Mouse (Mus musculus): ENCODE data around the gene Pllp. TPM values are rescaled to one million over a fixed set of nuclear protein-coding genes. Genes with fewer than 3 reads are reported as not detected.

Pllp gene
- polyA plus RNA-seq, 1 experiment: 0.21 TPM

GRCm38 (mm10) chr8:94660418-94660817 lies 35.7 kb downstream of the Pllp start:
- WGBS: 96% methylated on average over 4 of the region's 4 CpGs
- Histone ChIP-seq H3K4me3 (ENCODE audit: extremely low read depth, insufficient read depth, insufficient read length) (no peak overlapping the region), H3K27ac (ENCODE audit: insufficient read depth, low read length) (no peak overlapping the region), H3K4me1 (ENCODE audit: control insufficient read depth, insufficient read depth, insufficient read length) (no peaks in the 10 kb centered on the region), H3K36me3 (ENCODE audit: control insufficient read depth, insufficient read depth, low read length) (peaks cover 5% of the 10 kb centered on the region), H3K27me3 (ENCODE audit: control insufficient read depth, insufficient read depth, low read length) (no peaks in the 10 kb centered on the region)
- no peak for TF ChIP-seq CTCF (IDR thresholded peaks at IDR 0.05; ENCODE audit: extremely low read depth, insufficient read depth, insufficient read length, insufficient replicate concordance)
- no peak for TF ChIP-seq POLR2A (IDR thresholded peaks at IDR 0.05; ENCODE audit: low read depth, low read length)
- DNase-seq (ENCODE audit: low read depth in 1 of 2, low spot score in 2 of 2): no peak

GRCm38 (mm10) chr8:94658031-94658430 lies 38.0 kb downstream of the Pllp start:
- H3K4me1 ChIP-seq (ENCODE audit: control insufficient read depth, insufficient read depth, insufficient read length): no peaks in the 10 kb centered on the region
- H3K36me3 ChIP-seq (ENCODE audit: control insufficient read depth, insufficient read depth, low read length): peaks cover 10% of the 10 kb centered on the region
- DNase-seq (ENCODE audit: low read depth in 1 of 2, low spot score in 2 of 2): no peak
- H3K27me3 ChIP-seq (ENCODE audit: control insufficient read depth, insufficient read depth, low read length): no peaks in the 10 kb centered on the region
- WGBS: 94% methylated on average over 2 of the region's 2 CpGs
- H3K4me3 ChIP-seq (ENCODE audit: extremely low read depth, insufficient read depth, insufficient read length): no peak overlapping the region
- no peak for TF ChIP-seq CTCF (IDR thresholded peaks at IDR 0.05; ENCODE audit: extremely low read depth, insufficient read depth, insufficient read length, insufficient replicate concordance)
- no peak for TF ChIP-seq POLR2A (IDR thresholded peaks at IDR 0.05; ENCODE audit: low read depth, low read length)
- no peak overlapping the region for H3K27ac ChIP-seq (ENCODE audit: insufficient read depth, low read length)

GRCm38 (mm10) chr8:94654994-94655393 lies 41.1 kb downstream of the Pllp start:
- TF ChIP-seq CTCF (IDR thresholded peaks at IDR 0.05; ENCODE audit: extremely low read depth, insufficient read depth, insufficient read length, insufficient replicate concordance) (no peak), POLR2A (IDR thresholded peaks at IDR 0.05; ENCODE audit: low read depth, low read length) (no peak)
- H3K4me1 ChIP-seq (ENCODE audit: control insufficient read depth, insufficient read depth, insufficient read length): no peaks in the 10 kb centered on the region
- H3K27me3 ChIP-seq (ENCODE audit: control insufficient read depth, insufficient read depth, low read length): no peaks in the 10 kb centered on the region
- DNase-seq (ENCODE audit: low read depth in 1 of 2, low spot score in 2 of 2): no peak
- H3K4me3 ChIP-seq (ENCODE audit: extremely low read depth, insufficient read depth, insufficient read length): no peak overlapping the region
- peaks cover 18% of the 10 kb centered on the region for H3K36me3 ChIP-seq (ENCODE audit: control insufficient read depth, insufficient read depth, low read length)
- H3K27ac ChIP-seq (ENCODE audit: insufficient read depth, low read length): no peak overlapping the region

GRCm38 (mm10) chr8:94652951-94653350 lies 43.1 kb downstream of the Pllp start:
- no peak for DNase-seq (ENCODE audit: low read depth in 1 of 2, low spot score in 2 of 2)
- Histone ChIP-seq H3K36me3 (ENCODE audit: control insufficient read depth, insufficient read depth, low read length) (peaks cover 19% of the 10 kb centered on the region), H3K27me3 (ENCODE audit: control insufficient read depth, insufficient read depth, low read length) (no peaks in the 10 kb centered on the region), H3K4me1 (ENCODE audit: control insufficient read depth, insufficient read depth, insufficient read length) (no peaks in the 10 kb centered on the region), H3K4me3 (ENCODE audit: extremely low read depth, insufficient read depth, insufficient read length) (no peak overlapping the region), H3K27ac (ENCODE audit: insufficient read depth, low read length) (no peak overlapping the region)
- 93% methylated on average over 3 of the region's 3 CpGs for WGBS
- TF ChIP-seq CTCF (IDR thresholded peaks at IDR 0.05; ENCODE audit: extremely low read depth, insufficient read depth, insufficient read length, insufficient replicate concordance) (no peak), POLR2A (IDR thresholded peaks at IDR 0.05; ENCODE audit: low read depth, low read length) (no peak)

DNA sequence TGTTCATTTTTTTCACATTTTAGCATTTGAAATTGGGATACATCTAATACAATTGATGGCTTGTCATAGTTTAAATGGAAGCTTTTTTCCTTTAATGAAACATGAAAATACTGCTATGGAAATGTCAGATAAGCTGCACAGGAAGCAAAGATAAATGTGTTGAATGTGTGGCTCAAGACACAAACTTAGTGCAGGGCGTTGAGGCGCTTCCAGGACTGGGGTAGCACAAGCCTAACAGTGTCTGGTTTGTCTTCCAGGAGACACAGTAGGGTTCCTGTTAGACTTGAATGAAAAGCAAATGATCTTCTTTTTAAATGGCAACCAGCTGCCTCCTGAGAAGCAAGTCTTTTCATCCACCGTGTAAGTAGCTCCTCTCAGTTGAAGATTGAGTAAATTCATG lies 46.6 kb downstream of the Pllp start:
- Histone ChIP-seq H3K27ac (ENCODE audit: insufficient read depth, low read length) (no peak overlapping the region), H3K4me1 (ENCODE audit: control insufficient read depth, insufficient read depth, insufficient read length) (no peaks in the 10 kb centered on the region), H3K27me3 (ENCODE audit: control insufficient read depth, insufficient read depth, low read length) (no peaks in the 10 kb centered on the region), H3K4me3 (ENCODE audit: extremely low read depth, insufficient read depth, insufficient read length) (no peak overlapping the region), H3K36me3 (ENCODE audit: control insufficient read depth, insufficient read depth, low read length) (peaks cover 21% of the 10 kb centered on the region; the same call in 1 of the 2 replicates)
- DNase-seq (ENCODE audit: low read depth in 1 of 2, low spot score in 2 of 2): no peak
- WGBS: 81% methylated on average over 3 of the region's 3 CpGs
- TF ChIP-seq CTCF (IDR thresholded peaks at IDR 0.05; ENCODE audit: extremely low read depth, insufficient read depth, insufficient read length, insufficient replicate concordance) (no peak), POLR2A (IDR thresholded peaks at IDR 0.05; ENCODE audit: low read depth, low read length) (no peak)

- no peak for DNase-seq (ENCODE audit: low read depth in 1 of 2, low spot score in 2 of 2)
- Histone ChIP-seq H3K4me1 (ENCODE audit: control insufficient read depth, insufficient read depth, insufficient read length) (no peaks in the 10 kb centered on the region), H3K4me3 (ENCODE audit: extremely low read depth, insufficient read depth, insufficient read length) (no peak overlapping the region), H3K27ac (ENCODE audit: insufficient read depth, low read length) (no peak overlapping the region), H3K27me3 (ENCODE audit: control insufficient read depth, insufficient read depth, low read length) (no peaks in the 10 kb centered on the region), H3K36me3 (ENCODE audit: control insufficient read depth, insufficient read depth, low read length) (peaks cover 17% of the 10 kb centered on the region; the same call in 1 of the 2 replicates)
- TF ChIP-seq CTCF (IDR thresholded peaks at IDR 0.05; ENCODE audit: extremely low read depth, insufficient read depth, insufficient read length, insufficient replicate concordance): no peak
- no peak for TF ChIP-seq POLR2A (IDR thresholded peaks at IDR 0.05; ENCODE audit: low read depth, low read length)
- 94% methylated on average over 3 of the region's 3 CpGs for WGBS
Observed at GRCm38 (mm10) chr8:94646165-94646564, 49.9 kb downstream of the Pllp start.

- H3K27ac ChIP-seq (ENCODE audit: insufficient read depth, low read length): no peak overlapping the region
- DNase-seq (ENCODE audit: low read depth in 1 of 2, low spot score in 2 of 2): no peak
- TF ChIP-seq CTCF (IDR thresholded peaks at IDR 0.05; ENCODE audit: extremely low read depth, insufficient read depth, insufficient read length, insufficient replicate concordance) (no peak), POLR2A (IDR thresholded peaks at IDR 0.05; ENCODE audit: low read depth, low read length) (no peak)
- H3K36me3 ChIP-seq (ENCODE audit: control insufficient read depth, insufficient read depth, low read length): peaks cover 24% of the 10 kb centered on the region; the same call in 1 of the 2 replicates
- no peak overlapping the region for H3K4me3 ChIP-seq (ENCODE audit: extremely low read depth, insufficient read depth, insufficient read length)
- no peaks in the 10 kb centered on the region for H3K4me1 ChIP-seq (ENCODE audit: control insufficient read depth, insufficient read depth, insufficient read length)
- 46% methylated on average over 1 of the region's 1 CpGs for WGBS
- no peaks in the 10 kb centered on the region for H3K27me3 ChIP-seq (ENCODE audit: control insufficient read depth, insufficient read depth, low read length)
Observed at GRCm38 (mm10) chr8:94645202-94645601, 50.9 kb downstream of the Pllp start.
